Mouse (Mus musculus) testis, adult 2 months (tissue): ENCODE measurements at regions not wholly inside any gene's neighbourhood (a gene's known extent, or its start where the extent isn't known, plus 50 kb on each side); places are given as distances from the start of the nearest gene placed in this dataset.

Experiments
- H3K27ac ChIP-seq: fragments of 200-500 bp; 2 replicates; pipeline ENCODE4 v1.5.1; 2012; ENCODE audit warnings: low read depth, low read length; ENCODE audit not compliant: control insufficient read depth, insufficient read depth
- H3K27me3 ChIP-seq: fragments of 200-500 bp; 2 replicates; pipeline ENCODE4 v1.6.1; 2012; ENCODE audit warnings: mild to moderate bottlenecking, low read length, moderate library complexity; ENCODE audit not compliant: control insufficient read depth, insufficient read depth
- H3K36me3 ChIP-seq: fragments of 200-500 bp; 2 replicates; pipeline ENCODE4 v1.6.1; 2012; ENCODE audit warnings: mild to moderate bottlenecking, low read length; ENCODE audit not compliant: control insufficient read depth, insufficient read depth
- H3K4me1 ChIP-seq: fragments of 200-500 bp; 2 replicates; pipeline ENCODE4 v1.6.1; 2012; ENCODE audit warnings: low read length; ENCODE audit not compliant: control insufficient read depth, insufficient read depth
- H3K4me3 ChIP-seq: fragments of 200-500 bp; 2 replicates; pipeline ENCODE4 v1.5.1; 2012; ENCODE audit warnings: low read depth, mild to moderate bottlenecking, low read length, moderate library complexity, mixed read lengths; ENCODE audit not compliant: control insufficient read depth
- CTCF ChIP-seq: fragments of 200-500 bp; IDR thresholded peaks from 2 replicates; pipeline ENCODE4 v1.5.1; 2012; ENCODE audit warnings: low read depth, mild to moderate bottlenecking, inconsistent platforms, low read length, moderate library complexity; ENCODE audit not compliant: control insufficient read depth, insufficient read depth, insufficient replicate concordance
- POLR2A ChIP-seq: fragments of 200-500 bp; IDR thresholded peaks from 2 replicates; pipeline ENCODE4 v1.6.1; 2012; ENCODE audit warnings: low read depth, mild to moderate bottlenecking, inconsistent platforms, low read length, moderate library complexity; ENCODE audit not compliant: control insufficient read depth

DNA sequence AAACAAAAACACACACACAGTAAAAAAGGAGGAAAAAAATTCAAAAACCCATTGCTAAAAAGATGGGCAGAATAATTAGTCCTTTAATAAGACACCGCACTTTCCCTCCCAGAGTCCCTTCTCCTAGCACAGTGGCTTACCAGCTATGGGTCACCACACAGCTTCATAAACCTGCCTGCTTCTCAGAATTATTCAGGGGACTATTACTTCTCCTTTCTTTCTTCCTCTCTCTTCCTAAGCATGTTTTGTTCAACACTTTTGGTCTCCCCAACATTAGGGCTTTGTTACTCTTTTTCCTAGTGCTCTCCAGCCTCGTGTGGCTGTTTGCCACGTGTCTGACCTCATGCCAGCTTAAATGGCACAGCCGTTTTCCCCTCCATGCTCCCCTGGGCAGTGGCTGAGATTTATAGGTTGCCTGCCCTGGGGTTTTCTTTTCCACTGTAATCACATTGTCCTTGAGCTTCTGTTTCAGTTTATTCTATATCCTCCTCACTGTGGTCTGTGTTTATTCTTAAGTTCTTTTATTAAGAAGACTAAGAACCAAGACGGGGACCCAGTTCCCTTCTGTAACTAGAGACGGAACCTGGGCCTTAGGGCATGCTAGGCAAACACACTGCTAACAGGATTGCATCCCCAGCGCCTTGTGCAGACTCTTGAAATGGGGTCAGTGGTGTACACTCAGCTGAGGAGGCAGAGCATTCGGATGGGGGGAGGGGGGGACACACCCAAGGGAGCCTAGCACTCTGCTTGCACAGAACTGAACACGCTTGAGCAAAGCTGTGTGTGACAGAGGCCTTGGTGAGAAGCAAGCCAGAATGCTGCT is 54.2 kb upstream of the Hdhd5 start:
- H3K27ac ChIP-seq, result no peak overlapping the region

DNA sequence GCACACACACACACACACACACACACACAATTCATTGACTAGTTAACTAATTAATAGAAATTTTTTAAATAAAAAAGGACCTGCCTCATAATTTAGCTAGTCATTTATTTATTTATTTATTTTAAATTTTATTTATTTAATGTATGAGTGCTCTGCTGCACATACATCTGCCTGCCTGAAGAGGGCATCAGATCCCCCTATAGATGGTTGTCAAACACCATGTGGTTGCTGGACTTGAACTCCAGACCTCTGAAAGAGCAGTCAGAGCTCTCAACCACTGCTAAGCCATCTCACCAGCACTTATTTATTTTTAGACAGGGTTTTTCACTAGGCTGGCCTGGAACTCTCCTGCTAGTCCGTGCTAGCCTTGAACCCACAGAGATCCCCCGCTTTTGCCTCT is 50.6 kb upstream of the Hdhd5 start:
- Histone ChIP-seq H3K27me3 (no peaks in the 10 kb centered on the region), H3K4me1 (peaks cover 12% of the 10 kb centered on the region), H3K4me3 (no peak overlapping the region), H3K27ac (no peak overlapping the region), H3K36me3 (no peaks in the 10 kb centered on the region)
- TF ChIP-seq POLR2A (no peak), CTCF (no peak)

More for the DNA sequence above, 54.2 kb upstream of the Hdhd5 start:
- Histone ChIP-seq H3K4me3 (no peak overlapping the region), H3K27me3 (no peaks in the 10 kb centered on the region), H3K36me3 (no peaks in the 10 kb centered on the region), H3K4me1 (no peaks in the 10 kb centered on the region)
- no peak for TF ChIP-seq POLR2A
- no peak for TF ChIP-seq CTCF
